Mouse (Mus musculus) kidney, postnatal 0 days (tissue): ENCODE results near the gene Nckap5. TPM values are rescaled to one million over a fixed set of nuclear protein-coding genes. Genes with fewer than 3 reads are reported as not detected.

Experiments
- ATAC-seq: fragments of 200-750 bp; cut with Nextera tagmentation; replicated peaks from 2 replicates; pipeline ENCODE4 v1.8.0; 2017; ENCODE audit warnings: low read depth, moderate number of reproducible peaks, moderate TSS enrichment, moderate library complexity; ENCODE audit not compliant: low FRiP score
- DNase-seq: peaks from one replicate; pipeline ENCODE4 v3.0.0-alpha.2; 2016; ENCODE audit warnings: low spot score
- H3K27ac ChIP-seq: fragments of 300-500 bp; sonication (generic); 2 replicates; pipeline ENCODE4 v1.5.1; 2014; ENCODE audit warnings: mild to moderate bottlenecking
- H3K27me3 ChIP-seq: fragments of 300-500 bp; sonication (generic); 2 replicates; pipeline ENCODE4 v1.6.1; 2014; ENCODE audit warnings: low read length, mixed read lengths; ENCODE audit not compliant: insufficient read depth
- H3K36me3 ChIP-seq: fragments of 300-500 bp; sonication (generic); 2 replicates; pipeline ENCODE4 v1.6.1; 2014; ENCODE audit warnings: low read length, mixed read lengths; ENCODE audit not compliant: insufficient read depth
- H3K4me1 ChIP-seq: fragments of 300-500 bp; sonication (generic); replicated peaks from 2 replicates; pipeline ENCODE4 v1.6.1; 2014; ENCODE audit warnings: antibody characterized with exemption, low read length, mixed read lengths; ENCODE audit not compliant: insufficient read depth
- H3K4me2 ChIP-seq: fragments of 300-500 bp; sonication (generic); 2 replicates; pipeline ENCODE4 v1.6.1; 2014; ENCODE audit warnings: mild to moderate bottlenecking, low read length, moderate library complexity, mixed read lengths
- H3K4me3 ChIP-seq: fragments of 300-500 bp; sonication (generic); replicated peaks from 2 replicates; pipeline ENCODE4 v1.5.1; 2014; ENCODE audit warnings: low read depth, low read length
- H3K9ac ChIP-seq: fragments of 300-500 bp; sonication (generic); 2 replicates; pipeline ENCODE4 v1.6.1; 2014; ENCODE audit warnings: low read depth, low read length
- H3K9me3 ChIP-seq: fragments of 300-500 bp; sonication (generic); replicated peaks from 2 replicates; pipeline ENCODE4 v1.6.1; 2016; ENCODE audit warnings: low read length, inconsistent platforms, mixed read lengths
- CTCF ChIP-seq: IDR thresholded peaks from 2 replicates; pipeline ENCODE4 v1.5.1; 2016; ENCODE audit warnings: antibody characterized with exemption, low read depth, mild to moderate bottlenecking, moderate library complexity
- WGBS: fragments of 180-500 bp; shearing (Covaris S2); extraction: QIAGEN DNeasy Blood & Tissue Kit; methylation state at CpG from one replicate; pipeline ENCODE4 v1.1.7; 2014; 5-methylcytosine and 5-hydroxymethylcytosine counted together
- polyA plus RNA-seq: library from polyadenylated mRNA; unstranded; fragments of >200 nt; fragmentation: Nextera tagmentation; extraction: Ambion mirVana; gene quantifications from 2 replicates; pipeline ENCODE4 v1.2.1, GENCODE M21; 2015

Nckap5 gene
- polyA plus RNA-seq, 1 experiment from 2014 or later, result 4.0 TPM

DNA sequence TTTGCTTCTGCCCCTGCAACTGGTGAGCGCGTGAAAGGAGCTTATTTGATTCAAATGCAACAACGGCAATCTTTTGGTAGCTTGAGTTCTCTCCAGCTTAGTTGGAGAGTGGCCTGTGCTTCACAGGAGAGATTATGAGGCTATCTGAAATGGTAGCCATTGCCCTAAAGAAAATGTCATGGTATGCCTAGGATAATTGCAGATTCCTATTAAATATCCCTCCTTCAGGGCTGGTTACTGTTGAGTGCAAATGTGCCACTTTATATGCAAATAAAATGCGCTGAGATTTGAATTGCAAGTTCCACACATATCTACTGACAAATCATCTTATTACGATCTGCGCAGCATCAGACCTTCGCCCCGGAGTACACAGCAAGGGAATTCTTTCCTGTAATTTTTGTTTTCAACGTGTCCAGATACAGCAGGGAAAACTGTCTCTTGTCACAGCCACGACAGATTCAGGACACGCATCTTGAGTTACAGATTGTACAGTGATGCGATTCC, 272.8 kb downstream of the Nckap5 start:
- 79% methylated on average over 12 of the region's 12 CpGs for WGBS
- H3K4me2 ChIP-seq, result no peak overlapping the region
- no peak for ATAC-seq

DNA sequence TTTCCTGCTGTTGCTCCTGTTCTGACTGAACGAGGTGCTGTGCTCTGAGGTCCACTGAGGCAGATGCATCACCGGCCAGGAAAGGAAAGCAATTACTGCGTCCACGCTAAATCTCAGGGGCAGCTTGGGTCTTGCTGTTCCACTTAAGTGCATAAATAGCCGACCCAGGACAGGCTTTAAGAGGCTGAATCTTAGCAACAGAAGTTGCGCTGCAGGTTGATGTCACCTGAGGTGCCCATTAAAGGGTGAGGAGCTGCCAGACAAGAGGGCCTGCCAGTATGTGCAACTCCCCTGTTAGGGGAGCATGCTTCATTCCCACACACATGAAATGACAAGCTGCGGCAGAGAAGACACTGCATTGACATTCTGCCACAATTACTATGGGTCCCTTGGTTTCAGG, 282.6 kb downstream of the Nckap5 start:
- Histone ChIP-seq H3K4me2 (no peak overlapping the region), H3K4me1 (no peaks in the 10 kb centered on the region), H3K27me3 (no peaks in the 10 kb centered on the region), H3K4me3 (no peak overlapping the region), H3K36me3 (no peaks in the 10 kb centered on the region), H3K27ac (no peak overlapping the region), H3K9ac (no peak overlapping the region), H3K9me3 (no peaks in the 10 kb centered on the region)
- DNase-seq, result no peak
- no peak for ATAC-seq
- 74% methylated on average over 7 of the region's 7 CpGs for WGBS
- no peak for TF ChIP-seq CTCF

More for the DNA sequence above, 272.8 kb downstream of the Nckap5 start:
- Histone ChIP-seq H3K4me1 (no peaks in the 10 kb centered on the region), H3K9me3 (no peaks in the 10 kb centered on the region), H3K4me3 (no peak overlapping the region), H3K27me3 (no peaks in the 10 kb centered on the region), H3K27ac (no peak overlapping the region), H3K9ac (no peak overlapping the region), H3K36me3 (no peaks in the 10 kb centered on the region)
- DNase-seq, result no peak
- no peak for TF ChIP-seq CTCF

DNA sequence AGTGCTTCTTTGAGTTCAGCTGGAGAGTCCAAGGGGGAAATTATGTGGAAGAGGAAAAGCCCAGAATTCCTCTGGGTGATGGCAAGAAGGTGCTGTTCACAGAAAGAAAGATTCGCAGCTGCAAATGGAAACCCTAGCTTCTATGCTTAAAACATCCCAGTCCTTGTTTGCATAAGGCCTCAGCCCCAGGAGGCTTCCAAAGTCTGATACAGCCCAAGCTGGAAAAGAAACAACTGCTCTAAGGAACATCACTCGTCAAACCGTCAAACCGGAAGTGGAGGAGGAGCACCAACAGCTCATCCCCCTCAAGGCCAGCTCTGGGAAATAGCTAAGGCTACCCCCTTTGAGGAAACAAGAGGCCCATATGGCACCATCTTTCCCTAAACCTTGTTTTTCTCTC, 286.1 kb downstream of the Nckap5 start:
- no peak overlapping the region for H3K4me3 ChIP-seq
- no peaks in the 10 kb centered on the region for H3K36me3 ChIP-seq
- WGBS, result 43% methylated on average over 4 of the region's 4 CpGs
- H3K9me3 ChIP-seq, result no peaks in the 10 kb centered on the region
- no peak overlapping the region for H3K9ac ChIP-seq
- no peaks in the 10 kb centered on the region for H3K4me1 ChIP-seq
- H3K27ac ChIP-seq, result no peak overlapping the region
- no peaks in the 10 kb centered on the region for H3K27me3 ChIP-seq
- ATAC-seq (no peak), DNase-seq (no peak)
- no peak overlapping the region for H3K4me2 ChIP-seq
- no peak for TF ChIP-seq CTCF

DNA sequence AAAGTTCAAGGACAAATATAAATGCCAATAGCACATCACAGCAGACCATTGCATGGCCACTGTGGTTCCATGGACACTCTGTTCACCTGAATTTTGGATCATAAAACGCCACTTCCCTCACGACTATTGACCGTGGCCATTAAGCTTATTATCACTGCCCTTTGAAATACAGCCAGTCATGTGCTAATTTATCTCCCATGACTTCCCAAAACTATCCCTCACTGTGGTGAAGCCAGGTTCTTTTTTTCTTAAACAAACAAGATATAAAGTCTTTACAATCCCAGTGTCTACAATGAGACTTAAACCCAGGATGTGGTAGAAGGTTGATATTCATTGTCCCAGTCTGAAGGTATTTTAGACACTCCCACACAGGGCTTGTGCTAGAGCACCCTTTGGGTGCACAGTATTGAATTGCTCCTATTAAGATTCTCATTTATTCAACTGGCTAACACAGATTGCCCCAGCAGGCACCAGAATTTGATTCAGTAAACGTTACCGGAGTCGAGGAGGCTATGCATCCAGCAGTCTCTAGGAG, 293.3 kb downstream of the Nckap5 start:
- H3K9ac ChIP-seq, result no peak overlapping the region
- no peaks in the 10 kb centered on the region for H3K27me3 ChIP-seq
- ATAC-seq, result no peak
- no peaks in the 10 kb centered on the region for H3K36me3 ChIP-seq
- no peak overlapping the region for H3K4me3 ChIP-seq
- no peak for DNase-seq
- no peaks in the 10 kb centered on the region for H3K9me3 ChIP-seq
- H3K27ac ChIP-seq, result no peak overlapping the region
- no peak for TF ChIP-seq CTCF
- H3K4me2 ChIP-seq, result no peak overlapping the region
- 62% methylated on average over 6 of the region's 6 CpGs for WGBS
- no peaks in the 10 kb centered on the region for H3K4me1 ChIP-seq

DNA sequence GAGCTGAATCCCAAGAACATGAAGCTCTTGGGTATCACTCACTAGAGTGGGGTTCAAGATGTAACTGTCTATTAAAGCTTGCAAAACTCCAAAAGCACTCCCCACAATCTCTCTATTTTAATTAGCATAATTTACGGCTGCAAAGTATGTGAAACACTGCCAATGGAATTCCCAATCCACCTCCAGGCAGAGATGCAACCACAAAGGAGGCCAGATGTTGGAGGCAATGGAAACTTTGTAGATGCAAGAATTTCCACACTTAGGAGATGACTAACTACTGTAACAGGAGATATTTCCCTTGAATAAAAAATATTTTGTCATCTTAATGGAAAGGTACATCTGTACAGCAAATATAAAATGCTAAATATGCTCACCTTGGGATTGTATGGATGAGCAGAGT, 295.1 kb downstream of the Nckap5 start:
- DNase-seq, result no peak
- no peak for TF ChIP-seq CTCF
- 63% methylated on average over 1 of the region's 1 CpGs for WGBS

DNA sequence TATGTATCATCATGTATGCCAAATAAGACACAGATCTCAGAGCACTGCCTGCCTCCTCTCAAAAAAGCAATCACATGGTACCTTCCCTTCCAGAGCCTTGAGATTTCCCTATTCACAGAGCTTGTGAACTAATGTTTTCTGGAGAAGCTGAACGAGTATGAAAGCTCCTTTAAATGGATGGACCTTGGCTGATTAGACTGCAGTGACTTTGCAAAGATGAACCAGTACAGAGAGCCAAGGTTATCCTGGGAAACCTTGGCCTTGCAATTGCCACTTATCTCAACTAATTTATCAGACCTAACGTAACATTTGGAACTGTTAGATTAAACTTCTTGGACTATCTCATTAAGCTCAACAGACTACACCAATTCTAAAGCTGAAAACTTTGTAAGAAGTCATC, 296.6 kb downstream of the Nckap5 start:
- Histone ChIP-seq H3K36me3 (no peaks in the 10 kb centered on the region), H3K9ac (no peak overlapping the region), H3K27me3 (no peaks in the 10 kb centered on the region), H3K27ac (no peak overlapping the region), H3K4me1 (no peaks in the 10 kb centered on the region), H3K4me3 (no peak overlapping the region), H3K4me2 (no peak overlapping the region), H3K9me3 (no peaks in the 10 kb centered on the region)
- 85% methylated on average over 2 of the region's 2 CpGs for WGBS
- TF ChIP-seq CTCF, result no peak
- no peak for ATAC-seq
- no peak for DNase-seq

More for the DNA sequence above, 295.1 kb downstream of the Nckap5 start:
- no peaks in the 10 kb centered on the region for H3K9me3 ChIP-seq
- no peak overlapping the region for H3K4me3 ChIP-seq
- H3K27ac ChIP-seq, result no peak overlapping the region
- no peak overlapping the region for H3K4me2 ChIP-seq
- no peaks in the 10 kb centered on the region for H3K4me1 ChIP-seq
- H3K27me3 ChIP-seq, result no peaks in the 10 kb centered on the region
- ATAC-seq, result no peak
- H3K36me3 ChIP-seq, result no peaks in the 10 kb centered on the region
- H3K9ac ChIP-seq, result no peak overlapping the region

DNA sequence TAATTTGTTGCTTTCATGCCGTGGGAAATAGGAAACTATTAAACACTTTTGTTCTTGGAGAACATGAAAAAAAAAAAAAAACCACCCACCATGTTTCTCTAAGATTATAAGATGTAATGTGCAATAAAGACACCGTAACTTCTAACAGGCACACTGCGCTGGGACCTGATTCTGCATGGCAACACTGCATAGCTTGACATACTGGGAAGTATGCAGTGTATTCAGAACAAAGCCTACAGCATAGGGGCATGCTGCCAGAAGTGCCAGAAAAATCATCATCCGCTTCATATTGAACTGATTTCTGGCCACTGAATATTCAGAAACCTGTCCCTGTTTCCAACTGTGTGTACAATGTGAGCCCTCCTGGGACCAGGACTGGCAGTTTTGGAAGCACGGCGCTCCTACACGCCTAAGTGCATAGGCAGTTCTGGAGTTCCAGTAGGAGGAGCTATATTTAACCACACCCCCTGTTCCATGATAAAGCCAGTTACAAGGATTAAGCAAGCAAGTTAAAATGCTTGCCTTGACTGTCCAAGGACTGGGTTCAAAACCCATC, 302.5 kb downstream of the Nckap5 start:
- DNase-seq (no peak), ATAC-seq (no peak)
- no peak overlapping the region for H3K4me2 ChIP-seq
- no peaks in the 10 kb centered on the region for H3K27me3 ChIP-seq
- WGBS, result 86% methylated on average over 7 of the region's 7 CpGs
- H3K27ac ChIP-seq, result no peak overlapping the region
- H3K4me1 ChIP-seq, result no peaks in the 10 kb centered on the region
- no peak overlapping the region for H3K4me3 ChIP-seq
- no peaks in the 10 kb centered on the region for H3K36me3 ChIP-seq
- H3K9me3 ChIP-seq, result no peaks in the 10 kb centered on the region
- no peak overlapping the region for H3K9ac ChIP-seq
- no peak for TF ChIP-seq CTCF
